ENCODE assay signal across 8 mouse cellular contexts in genomic region chr11:116332232-116332982, GRCm38 (mm10). TPM values are rescaled to one million over a fixed set of nuclear protein-coding genes. Genes with fewer than 3 reads are reported as not detected.
DNase-seq lines count a peak whose midpoint lies in the region; ATAC-seq lines count a peak whose summit lies in the region.

No protein-coding gene starts in this region.

- H3K9me3 ChIP-seq in kidney, embryonic 15.5 days (replicated peaks) = no peaks in the 10 kb centered on the region
- no peaks in the 10 kb centered on the region for H3K9me3 ChIP-seq in hindbrain, embryonic 16.5 days (ENCODE audit: control insufficient read depth, low read length)
- H3K9me3 ChIP-seq in midbrain, embryonic 16.5 days (replicated peaks; ENCODE audit: control insufficient read depth, low read length, poor library complexity, severe bottlenecking) = no peaks in the 10 kb centered on the region

- peak overlapping the region; percentile 98 for H3K4me2 ChIP-seq in kidney, embryonic 15.5 days
- peak overlapping the region; percentile 1; the same call in 1 of the 2 replicates for H3K4me2 ChIP-seq in hindbrain, embryonic 16.5 days (ENCODE audit: low read length)
- H3K4me2 ChIP-seq in midbrain, embryonic 16.5 days (ENCODE audit: low read length) = peak overlapping the region; percentile 94; the same call in 1 of the 2 replicates

- no peaks in the 10 kb centered on the region for H3K36me3 ChIP-seq in kidney, embryonic 15.5 days
- no peaks in the 10 kb centered on the region for H3K36me3 ChIP-seq in hindbrain, embryonic 16.5 days (ENCODE audit: control insufficient read depth, insufficient read depth, low read length)
- no peaks in the 10 kb centered on the region for H3K36me3 ChIP-seq in midbrain, embryonic 16.5 days (ENCODE audit: control insufficient read depth, insufficient read depth, low read length)

- intact Hi-C loops in heart, postnatal 25 days (cut with DNase I) = no loop called here

- WGBS in kidney, embryonic 15.5 days = 29% methylated on average over 19 of the region's 19 CpGs
- WGBS in hindbrain, embryonic 16.5 days = 11% methylated on average over 18 of the region's 19 CpGs
- WGBS in midbrain, embryonic 16.5 days = 15% methylated on average over 19 of the region's 19 CpGs

- no peak for DNase-seq in kidney, adult 9 months
- DNase-seq in embryo, embryonic 10 days (ENCODE audit: low spot score) = peak; percentile 75
- DNase-seq in c-Kit-positive CD71-positive TER-119-positive erythroid progenitor cells, embryonic 14.5 days (ENCODE audit: low spot score) = no peak
- DNase-seq in heart, postnatal 25 days (ENCODE audit: low spot score) = no peak

- H3K4me1 ChIP-seq in kidney, embryonic 15.5 days = peaks cover 83% of the 10 kb centered on the region
- H3K4me1 ChIP-seq in hindbrain, embryonic 16.5 days (ENCODE audit: control insufficient read depth, insufficient read depth, low read depth, low read length) = peaks cover 54% of the 10 kb centered on the region
- peaks cover 35% of the 10 kb centered on the region for H3K4me1 ChIP-seq in midbrain, embryonic 16.5 days (ENCODE audit: control insufficient read depth, insufficient read depth, low read length)

- H3K27ac ChIP-seq in kidney, embryonic 15.5 days = peak overlapping the region; percentile 87
- 0 out of 2 replicates have a peak overlapping the region, but pooled peaks have one; percentile 2 for H3K27ac ChIP-seq in hindbrain, embryonic 16.5 days (ENCODE audit: low read depth, low read length)
- peak overlapping the region; percentile 47; the same call in 1 of the 2 replicates for H3K27ac ChIP-seq in midbrain, embryonic 16.5 days (ENCODE audit: low read length)

- H3K27me3 ChIP-seq in kidney, embryonic 15.5 days = peaks cover 31% of the 10 kb centered on the region
- peaks cover 14% of the 10 kb centered on the region for H3K27me3 ChIP-seq in hindbrain, embryonic 16.5 days (replicated peaks; ENCODE audit: control insufficient read depth, insufficient read depth, low read length)
- H3K27me3 ChIP-seq in midbrain, embryonic 16.5 days (ENCODE audit: control insufficient read depth, insufficient read depth, low read depth, low read length) = peaks cover 12% of the 10 kb centered on the region

- peak; percentile 19 for ATAC-seq in kidney, embryonic 15.5 days (replicated peaks; ENCODE audit: low FRiP score)
- peak; percentile 52 for ATAC-seq in hindbrain, embryonic 16.5 days
- ATAC-seq in midbrain, embryonic 16.5 days = no peak
- ATAC-seq in granulocyte monocyte progenitor cell, adult 5-6 weeks (replicated peaks; ENCODE audit: poor library complexity, severe bottlenecking) = no peak

- H3K9ac ChIP-seq in kidney, embryonic 15.5 days = no peak overlapping the region
- peak overlapping the region; percentile 43 for H3K9ac ChIP-seq in hindbrain, embryonic 16.5 days (ENCODE audit: low read depth, low read length)
- H3K9ac ChIP-seq in midbrain, embryonic 16.5 days (ENCODE audit: low read depth, low read length) = no peak overlapping the region; the same call in 1 of the 2 replicates

- no peak overlapping the region for H3K4me3 ChIP-seq in kidney, embryonic 15.5 days (replicated peaks)
- H3K4me3 ChIP-seq in hindbrain, embryonic 16.5 days (ENCODE audit: low read length) = no peak overlapping the region; the same call in 1 of the 2 replicates
- H3K4me3 ChIP-seq in midbrain, embryonic 16.5 days (ENCODE audit: low read depth, low read length) = no peak overlapping the region

RNA-seq across cellular contexts. Expression of gene Foxj1, which starts 2.8 kb away (rescaled TPM):
- polyA plus RNA-seq in kidney, embryonic 15.5 days (2015; fragmentation: Nextera tagmentation; extraction: Ambion mirVana) = 2.9 TPM in 2 replicates
- polyA plus RNA-seq in hindbrain, embryonic 16.5 days (2015; fragmentation: Nextera tagmentation; extraction: Ambion mirVana) = 13.2 and 16.2 TPM in 2 replicates
- polyA plus RNA-seq in midbrain, embryonic 16.5 days (2015; fragmentation: Nextera tagmentation; extraction: Ambion mirVana) = 12.1 and 13.6 TPM in 2 replicates
- not detected for total RNA-seq in heart, postnatal 25 days (2021)
- total RNA-seq in granulocyte monocyte progenitor cell, adult 5-6 weeks (2014; fragmentation: Nextera tagmentation) = not detected in 2 replicates
- not detected in 2 replicates for total RNA-seq in granulocyte monocyte progenitor cell, adult 5-6 weeks (2017)

RNA-seq across cellular contexts. Expression of gene Exoc7, which starts 25.4 kb away (rescaled TPM):
- polyA plus RNA-seq in kidney, embryonic 15.5 days (2015; fragmentation: Nextera tagmentation; extraction: Ambion mirVana) = 61.8 and 64.0 TPM in 2 replicates
- 122 and 127 TPM in 2 replicates for polyA plus RNA-seq in hindbrain, embryonic 16.5 days (2015; fragmentation: Nextera tagmentation; extraction: Ambion mirVana)
- 122 and 127 TPM in 2 replicates for polyA plus RNA-seq in midbrain, embryonic 16.5 days (2015; fragmentation: Nextera tagmentation; extraction: Ambion mirVana)
- 10 to 100 TPM; 42.8 to 43.9 TPM for total RNA-seq in heart, postnatal 25 days (2021)
- 23.0 and 45.3 TPM in 2 replicates for total RNA-seq in granulocyte monocyte progenitor cell, adult 5-6 weeks (2014; fragmentation: Nextera tagmentation)
- total RNA-seq in granulocyte monocyte progenitor cell, adult 5-6 weeks (2017) = 30.1 and 36.6 TPM in 2 replicates

RNA-seq across cellular contexts. Expression of gene Galr2, which starts 51.7 kb away (rescaled TPM):
- polyA plus RNA-seq in kidney, embryonic 15.5 days (2015; fragmentation: Nextera tagmentation; extraction: Ambion mirVana) = 0.22 and 0.32 TPM in 2 replicates
- 0.25 and 1.1 TPM in 2 replicates for polyA plus RNA-seq in hindbrain, embryonic 16.5 days (2015; fragmentation: Nextera tagmentation; extraction: Ambion mirVana)
- 0.46 and 0.62 TPM in 2 replicates for polyA plus RNA-seq in midbrain, embryonic 16.5 days (2015; fragmentation: Nextera tagmentation; extraction: Ambion mirVana)
- total RNA-seq in heart, postnatal 25 days (2021) = not detected
- not detected in 2 replicates for total RNA-seq in granulocyte monocyte progenitor cell, adult 5-6 weeks (2014; fragmentation: Nextera tagmentation)
- 0.09 TPM in 1 of 2 replicates, not detected in the other for total RNA-seq in granulocyte monocyte progenitor cell, adult 5-6 weeks (2017)

RNA-seq across cellular contexts. Expression of gene Srp68, which starts 58.4 kb away (rescaled TPM):
- 91.3 and 96.5 TPM in 2 replicates for polyA plus RNA-seq in kidney, embryonic 15.5 days (2015; fragmentation: Nextera tagmentation; extraction: Ambion mirVana)
- polyA plus RNA-seq in hindbrain, embryonic 16.5 days (2015; fragmentation: Nextera tagmentation; extraction: Ambion mirVana) = 61.8 and 62.4 TPM in 2 replicates
- polyA plus RNA-seq in midbrain, embryonic 16.5 days (2015; fragmentation: Nextera tagmentation; extraction: Ambion mirVana) = 58.2 and 59.2 TPM in 2 replicates
- total RNA-seq in heart, postnatal 25 days (2021) = 10 to 100 TPM; 61.9 to 62.9 TPM
- total RNA-seq in granulocyte monocyte progenitor cell, adult 5-6 weeks (2014; fragmentation: Nextera tagmentation) = 104 and 123 TPM in 2 replicates
- 75.2 and 75.7 TPM in 2 replicates for total RNA-seq in granulocyte monocyte progenitor cell, adult 5-6 weeks (2017)

Comparison
In these comparisons a context has a peak if more than half of its experiments do, and no peak if none do; other contexts are left out.
1. ATAC-seq: peak in kidney, embryonic 15.5 days (single experiment) and hindbrain, embryonic 16.5 days (single experiment); none in midbrain, embryonic 16.5 days (single experiment) and granulocyte monocyte progenitor cell, adult 5-6 weeks (single experiment).
2. H3K27ac ChIP-seq: peak in every context shown above with its lines; median percentile 87 in kidney, embryonic 15.5 days; 47 in midbrain, embryonic 16.5 days; 2 in hindbrain, embryonic 16.5 days.
3. H3K4me2 ChIP-seq: peak in every context shown above with its lines; median percentile 98 in kidney, embryonic 15.5 days; 94 in midbrain, embryonic 16.5 days; 1 in hindbrain, embryonic 16.5 days.